Comparison of ENCODE assay signal across 8 mouse cellular contexts in the genomic region with DNA sequence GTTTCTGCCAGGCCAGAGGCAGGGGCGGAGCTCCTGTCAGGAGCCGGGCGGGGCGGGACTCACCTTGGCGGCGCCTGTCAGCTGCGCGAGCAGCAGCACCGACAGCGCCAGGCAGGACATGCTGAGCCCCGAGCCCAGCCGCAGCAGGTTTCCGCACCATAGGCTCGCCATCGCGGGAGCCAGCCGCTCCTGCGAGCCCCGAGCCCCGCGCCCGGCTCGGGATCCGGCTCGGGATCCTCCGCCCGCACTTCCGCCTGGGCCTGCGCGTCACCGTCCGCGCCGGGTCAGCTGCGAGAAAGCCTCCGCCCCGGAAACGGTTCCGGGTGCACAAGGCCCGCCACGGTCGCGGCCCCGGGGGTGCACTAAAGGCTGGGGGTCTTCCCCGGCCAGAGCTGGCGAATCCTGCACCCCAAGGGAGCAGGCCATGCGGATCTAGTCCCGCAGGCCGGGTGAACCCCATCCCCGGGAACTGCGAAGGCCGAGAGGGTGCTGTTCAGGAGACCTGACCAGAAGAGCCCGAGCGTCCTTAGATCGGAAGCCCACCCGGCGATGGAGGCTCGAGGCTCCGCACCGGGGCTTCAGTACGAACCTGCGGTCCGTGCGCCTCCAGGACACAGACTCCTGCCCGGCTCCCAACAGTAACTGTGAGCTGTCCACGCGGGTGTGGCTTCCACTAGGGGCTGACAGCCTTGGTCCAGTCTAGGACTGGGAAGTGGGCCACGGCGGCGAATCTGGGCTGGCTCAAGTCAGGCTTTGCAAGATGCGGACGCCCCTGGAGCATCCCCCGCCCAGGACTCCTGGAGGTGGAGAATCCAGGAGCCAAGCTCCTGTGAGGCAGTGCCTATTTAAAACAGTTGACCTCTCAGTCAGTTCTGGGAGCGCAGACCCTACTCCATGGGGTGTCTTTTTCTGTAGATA. TPM values are rescaled to one million over a fixed set of nuclear protein-coding genes. Genes with fewer than 3 reads are reported as not detected.
DNase-seq lines count a peak whose midpoint lies in the region; ATAC-seq lines count a peak whose summit lies in the region.

A gene (minus strand): TSS at position 868 of the 918 bp plus-strand sequence.

- ATAC-seq in hindbrain, embryonic 14.5 days (ENCODE audit: low FRiP score) = peak; percentile 95

- H3K9ac ChIP-seq in hindbrain, embryonic 14.5 days = peak within 1 kb of the TSS; percentile 80

- H3K4me1 ChIP-seq in hindbrain, embryonic 14.5 days (replicated peaks; ENCODE audit: control insufficient read depth, insufficient read depth, low read length) = peaks cover 16% of the 10 kb centered on the region

- H3K4me2 ChIP-seq in hindbrain, embryonic 14.5 days (replicated peaks) = peak within 1 kb of the TSS; percentile 79

- H3K27me3 ChIP-seq in hindbrain, embryonic 14.5 days (ENCODE audit: control insufficient read depth, insufficient read depth, low read length) = no peaks in the 10 kb centered on the region

- peak within 1 kb of the TSS; percentile 52 for H3K4me3 ChIP-seq in hindbrain, embryonic 14.5 days (replicated peaks; ENCODE audit: low read length)

- peak; percentile 64 for DNase-seq in R1 (ENCODE audit: low read depth, low spot score)
- peak; percentile 88 to 89 for DNase-seq in cerebellum, postnatal 25 days
- DNase-seq in frontal cortex, postnatal 36 days (ENCODE audit: low spot score in 2 of 2) = peak; percentile 84 to 88
- DNase-seq in hindbrain, embryonic 14.5 days (ENCODE audit: low spot score) = peak; percentile 80
- peak; percentile 75 to 89 for DNase-seq in left cerebral cortex, adult 18-20 months (ENCODE audit: low spot score in 2 of 2)
- DNase-seq in lung, postnatal 4 days = peak; percentile 88
- DNase-seq in retina, postnatal 1 day = peak; percentile 87
- DNase-seq in thymus, postnatal 4 days = peak; percentile 87

- H3K36me3 ChIP-seq in hindbrain, embryonic 14.5 days (replicated peaks; ENCODE audit: control insufficient read depth, insufficient read depth) = no peaks in the 10 kb centered on the region; the same call in 1 of the 2 replicates

- H3K9me3 ChIP-seq in hindbrain, embryonic 14.5 days (ENCODE audit: control insufficient read depth, low read length) = no peaks in the 10 kb centered on the region

- peak within 1 kb of the TSS; percentile 84 for H3K27ac ChIP-seq in hindbrain, embryonic 14.5 days

- under 1% methylated on average over 73 of the region's 74 CpGs for WGBS in hindbrain, embryonic 14.5 days

RNA-seq across cellular contexts. Expression of the gene that starts here (rescaled TPM):
- polyA plus RNA-seq in hindbrain, embryonic 14.5 days (2014; fragmentation: Nextera tagmentation; extraction: Ambion mirVana) = 149 TPM in 2 replicates
- 10 to 100 TPM; 91.6 to 93.1 TPM for total RNA-seq in left cerebral cortex, adult 18-20 months (2021)

Comparison
In these comparisons a context has a peak if more than half of its experiments do, and no peak if none do; other contexts are left out.
1. Peak in every context shown above with its lines: DNase-seq, ATAC-seq, H3K4me3 ChIP-seq and H3K27ac ChIP-seq.